Mouse (Mus musculus): Measurements from ENCODE around the gene Cdc73. TPM values are rescaled to one million over a fixed set of nuclear protein-coding genes. Genes with fewer than 3 reads are reported as not detected.

Gene Cdc73
- total RNA-seq (2012; rRNA removed) = 25.9 and 38.5 TPM in 2 replicates

GRCm38 (mm10) chr1:143702741-143703262, at the start of gene Cdc73:
Gene Cdc73 (minus strand): TSS chr1:143702893.
- Histone ChIP-seq H3K9ac (ENCODE audit: insufficient read depth, low read depth, low read length, poor library complexity, severe bottlenecking) (peak within 1 kb of the TSS; percentile 93), H3K9me3 (ENCODE audit: control insufficient read depth, insufficient read depth, low read depth, low read length) (no peaks in the 10 kb centered on the region), H3K4me1 (ENCODE audit: control insufficient read depth in 2 of 2, insufficient read depth in 2 of 2, low read length in 2 of 2, poor library complexity in 1 of 2) (no peaks in the 10 kb centered on the region), H3K36me3 (ENCODE audit: control insufficient read depth, insufficient read depth, low read length, poor library complexity, severe bottlenecking) (peaks cover 2% of the 10 kb centered on the region), H3K4me3 (ENCODE audit: insufficient read depth in 1 of 2, low read depth in 1 of 2, low read length in 2 of 2, poor library complexity in 1 of 2, severe bottlenecking in 1 of 2) (peak within 1 kb of the TSS; percentile 91 to 100), H3K27ac (ENCODE audit: insufficient read depth, low read depth, low read length, poor library complexity, severe bottlenecking) (peak within 1 kb of the TSS; percentile 75)
- no peak for TF ChIP-seq MAFK (IDR thresholded peaks at IDR 0.05; ENCODE audit: insufficient read depth, low read depth, low read length)
- peak; percentile 62; the same call in 1 of the 2 replicates for TF ChIP-seq HCFC1 (IDR thresholded peaks at IDR 0.05; ENCODE audit: borderline replicate concordance, insufficient read depth, low read length)
- 0 out of 2 replicates have a peak, but pooled peaks have one; percentile 10 for TF ChIP-seq ZC3H11A (IDR thresholded peaks at IDR 0.05; ENCODE audit: borderline replicate concordance, low read depth, low read length)
- TF ChIP-seq CHD2 (IDR thresholded peaks at IDR 0.05; ENCODE audit: low read depth, low read length) = no peak
- no peak for TF ChIP-seq ZNF384 (IDR thresholded peaks at IDR 0.05; ENCODE audit: low read depth, low read length)
- DNase-seq (ENCODE audit: low read depth, low spot score) = peak; percentile 68
- in situ Hi-C loops (cut with MboI; ENCODE audit: low sequenced_read_pairs in 2 of 2, unreplicated experiment in 2 of 2) = no loop called here

- no peak overlapping the region for H3K4me3 ChIP-seq (ENCODE audit: insufficient read depth in 1 of 2, low read depth in 1 of 2, low read length in 2 of 2, poor library complexity in 1 of 2, severe bottlenecking in 1 of 2)
- TF ChIP-seq CHD2 (IDR thresholded peaks at IDR 0.05; ENCODE audit: low read depth, low read length) = no peak
- no peak for TF ChIP-seq HCFC1 (IDR thresholded peaks at IDR 0.05; ENCODE audit: borderline replicate concordance, insufficient read depth, low read length)
- TF ChIP-seq ZC3H11A (IDR thresholded peaks at IDR 0.05; ENCODE audit: borderline replicate concordance, low read depth, low read length) = no peak
- TF ChIP-seq MAFK (IDR thresholded peaks at IDR 0.05; ENCODE audit: insufficient read depth, low read depth, low read length) = no peak
- no peak for TF ChIP-seq ZNF384 (IDR thresholded peaks at IDR 0.05; ENCODE audit: low read depth, low read length)
- no peak overlapping the region; the same call in 1 of the 2 replicates for H3K27ac ChIP-seq (ENCODE audit: insufficient read depth, low read depth, low read length, poor library complexity, severe bottlenecking)
- DNase-seq (ENCODE audit: low read depth, low spot score) = no peak
- peaks cover 0 to 5% of the 10 kb centered on the region in 2 experiments; a peak in 2 of 4 replicates for H3K4me1 ChIP-seq (ENCODE audit: control insufficient read depth in 2 of 2, insufficient read depth in 2 of 2, low read length in 2 of 2, poor library complexity in 1 of 2)
- in situ Hi-C loops (cut with MboI; ENCODE audit: low sequenced_read_pairs in 2 of 2, unreplicated experiment in 2 of 2) = no loop called here
- no peaks in the 10 kb centered on the region for H3K9me3 ChIP-seq (ENCODE audit: control insufficient read depth, insufficient read depth, low read depth, low read length)
- peaks cover 7% of the 10 kb centered on the region for H3K36me3 ChIP-seq (ENCODE audit: control insufficient read depth, insufficient read depth, low read length, poor library complexity, severe bottlenecking)
- no peak overlapping the region for H3K9ac ChIP-seq (ENCODE audit: insufficient read depth, low read depth, low read length, poor library complexity, severe bottlenecking)
These were observed 43.2 kb upstream of the Cdc73 start for GRCm38 (mm10) chr1:143745871-143746270.

GRCm38 (mm10) chr1:143742186-143742585, 39.5 kb upstream of the Cdc73 start:
- no peak overlapping the region for H3K27ac ChIP-seq (ENCODE audit: insufficient read depth, low read depth, low read length, poor library complexity, severe bottlenecking)
- peaks cover 0 to 5% of the 10 kb centered on the region in 2 experiments; a peak in 2 of 4 replicates for H3K4me1 ChIP-seq (ENCODE audit: control insufficient read depth in 2 of 2, insufficient read depth in 2 of 2, low read length in 2 of 2, poor library complexity in 1 of 2)
- in situ Hi-C loops (cut with MboI; ENCODE audit: low sequenced_read_pairs in 2 of 2, unreplicated experiment in 2 of 2) = no loop called here
- no peak for DNase-seq (ENCODE audit: low read depth, low spot score)
- H3K36me3 ChIP-seq (ENCODE audit: control insufficient read depth, insufficient read depth, low read length, poor library complexity, severe bottlenecking) = peaks cover 7% of the 10 kb centered on the region
- TF ChIP-seq MAFK (IDR thresholded peaks at IDR 0.05; ENCODE audit: insufficient read depth, low read depth, low read length) (no peak), HCFC1 (IDR thresholded peaks at IDR 0.05; ENCODE audit: borderline replicate concordance, insufficient read depth, low read length) (no peak), ZNF384 (IDR thresholded peaks at IDR 0.05; ENCODE audit: low read depth, low read length) (no peak), CHD2 (IDR thresholded peaks at IDR 0.05; ENCODE audit: low read depth, low read length) (no peak), ZC3H11A (IDR thresholded peaks at IDR 0.05; ENCODE audit: borderline replicate concordance, low read depth, low read length) (no peak)
- no peaks in the 10 kb centered on the region for H3K9me3 ChIP-seq (ENCODE audit: control insufficient read depth, insufficient read depth, low read depth, low read length)
- H3K9ac ChIP-seq (ENCODE audit: insufficient read depth, low read depth, low read length, poor library complexity, severe bottlenecking) = no peak overlapping the region
- no peak overlapping the region for H3K4me3 ChIP-seq (ENCODE audit: insufficient read depth in 1 of 2, low read depth in 1 of 2, low read length in 2 of 2, poor library complexity in 1 of 2, severe bottlenecking in 1 of 2)

- DNase-seq (ENCODE audit: low read depth, low spot score) = no peak
- H3K4me3 ChIP-seq (ENCODE audit: insufficient read depth in 1 of 2, low read depth in 1 of 2, low read length in 2 of 2, poor library complexity in 1 of 2, severe bottlenecking in 1 of 2) = no peak overlapping the region
- H3K9me3 ChIP-seq (ENCODE audit: control insufficient read depth, insufficient read depth, low read depth, low read length) = no peaks in the 10 kb centered on the region
- H3K36me3 ChIP-seq (ENCODE audit: control insufficient read depth, insufficient read depth, low read length, poor library complexity, severe bottlenecking) = peaks cover 7% of the 10 kb centered on the region; the same call in 1 of the 2 replicates
- H3K9ac ChIP-seq (ENCODE audit: insufficient read depth, low read depth, low read length, poor library complexity, severe bottlenecking) = no peak overlapping the region
- peaks cover 0 to 7% of the 10 kb centered on the region in 2 experiments; a peak in 2 of 4 replicates for H3K4me1 ChIP-seq (ENCODE audit: control insufficient read depth in 2 of 2, insufficient read depth in 2 of 2, low read length in 2 of 2, poor library complexity in 1 of 2)
- no peak overlapping the region for H3K27ac ChIP-seq (ENCODE audit: insufficient read depth, low read depth, low read length, poor library complexity, severe bottlenecking)
- in situ Hi-C loops (cut with MboI; ENCODE audit: low sequenced_read_pairs in 2 of 2, unreplicated experiment in 2 of 2) = no loop called here
- TF ChIP-seq ZC3H11A (IDR thresholded peaks at IDR 0.05; ENCODE audit: borderline replicate concordance, low read depth, low read length) (no peak), ZNF384 (IDR thresholded peaks at IDR 0.05; ENCODE audit: low read depth, low read length) (no peak), MAFK (IDR thresholded peaks at IDR 0.05; ENCODE audit: insufficient read depth, low read depth, low read length) (no peak), HCFC1 (IDR thresholded peaks at IDR 0.05; ENCODE audit: borderline replicate concordance, insufficient read depth, low read length) (no peak)
These were observed 38.6 kb upstream of the Cdc73 start for GRCm38 (mm10) chr1:143741331-143741730.

All from ES-E14 (cell line).